ENCODE assay signal across 7 mouse cellular contexts in the genomic region with DNA sequence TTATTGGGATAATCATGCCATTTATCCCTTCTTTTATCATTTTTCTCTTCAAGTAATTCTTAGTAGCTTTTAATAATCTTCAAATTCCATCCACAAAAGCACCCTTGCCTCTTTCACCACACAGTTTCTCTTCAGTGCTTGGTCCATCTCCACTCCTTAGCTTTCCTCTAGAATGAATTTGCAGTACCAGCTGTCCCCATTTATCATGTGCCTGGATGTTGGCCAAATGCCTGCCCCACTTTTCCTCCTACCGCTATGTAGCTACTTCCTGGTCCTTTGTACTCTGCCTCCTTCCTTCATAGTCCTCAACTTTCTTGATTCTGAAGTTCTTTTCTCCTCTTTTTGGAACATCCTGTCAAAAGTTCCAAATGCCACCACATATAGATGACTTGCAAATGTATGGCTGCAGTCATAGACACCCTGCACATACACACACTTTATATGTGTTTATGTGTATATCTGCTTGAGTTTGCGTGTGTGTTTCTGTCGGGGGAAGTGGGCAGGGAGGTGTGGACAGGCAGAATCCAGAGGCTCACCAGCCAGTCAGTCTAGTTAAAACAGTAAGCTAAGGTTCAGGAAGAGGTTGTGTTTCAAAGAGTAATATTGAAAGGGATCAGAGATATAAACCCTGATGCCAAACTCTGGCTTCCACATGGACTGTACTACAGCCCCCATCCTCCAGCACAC.
DNase-seq lines count a peak whose midpoint lies in the region; ATAC-seq lines count a peak whose summit lies in the region.

No protein-coding gene starts in this region.

- H3K4me2 ChIP-seq in neural tube, embryonic 15.5 days, result no peak overlapping the region

- H3K4me1 ChIP-seq in neural tube, embryonic 15.5 days, result peaks cover 6% of the 10 kb centered on the region; the same call in 1 of the 2 replicates

- no peak overlapping the region for H3K27ac ChIP-seq in neural tube, embryonic 15.5 days (replicated peaks)

- 74% methylated on average over 3 of the region's 3 CpGs for WGBS in neural tube, embryonic 15.5 days

- H3K36me3 ChIP-seq in neural tube, embryonic 15.5 days, result no peaks in the 10 kb centered on the region

- no peaks in the 10 kb centered on the region for H3K27me3 ChIP-seq in neural tube, embryonic 15.5 days (replicated peaks)

- H3K9ac ChIP-seq in neural tube, embryonic 15.5 days (replicated peaks), result no peak overlapping the region

- H3K4me3 ChIP-seq in neural tube, embryonic 15.5 days (replicated peaks), result no peak overlapping the region

- ATAC-seq in neural tube, embryonic 15.5 days (ENCODE audit: low FRiP score), result no peak
- ATAC-seq in megakaryocyte-erythroid progenitor cell, adult 5-6 weeks (replicated peaks; ENCODE audit: low FRiP score, low TSS enrichment, poor library complexity, severe bottlenecking), result no peak; the same call in 1 of the 2 replicates

- H3K9me3 ChIP-seq in neural tube, embryonic 15.5 days (replicated peaks), result no peaks in the 10 kb centered on the region

- peak; percentile 80 for DNase-seq in retina, postnatal 1 day
- DNase-seq in retina, embryonic 14.5 days (ENCODE audit: low spot score), result no peak
- DNase-seq in cerebellum, adult 8-10 months, result peak; percentile 7
- peak; percentile 70 for DNase-seq in kidney, postnatal 10 days
- DNase-seq in skeletal muscle tissue, adult 2 months (ENCODE audit: low read depth, low spot score), result peak; percentile 62
